Mouse (Mus musculus) ES-E14 (cell line): ENCODE results near the gene Ldlrad3. TPM values are rescaled to one million over a fixed set of nuclear protein-coding genes. Genes with fewer than 3 reads are reported as not detected.
A peak's percentile ranks its signal among the peaks of the same experiment; 100 is the strongest.

Experiments used
- DNase-seq: peaks from one replicate; pipeline ENCODE4 v3.0.0-alpha.2; 2013; ENCODE audit warnings: low read depth, low spot score
- H3K27ac ChIP-seq: 2 replicates; pipeline ENCODE4 v1.5.1; 2012; ENCODE audit warnings: low read depth, mild to moderate bottlenecking, low read length, moderate library complexity, mixed read lengths; ENCODE audit not compliant: poor library complexity, insufficient read depth, severe bottlenecking
- H3K36me3 ChIP-seq: 2 replicates; pipeline ENCODE4 v1.6.1; 2012; ENCODE audit warnings: mild to moderate bottlenecking, low read length, moderate library complexity, mixed read lengths; ENCODE audit not compliant: control insufficient read depth, poor library complexity, insufficient read depth, severe bottlenecking
- H3K4me1 ChIP-seq, 2 experiments: fragments of 150-350 bp in 1 of 2; sonication (generic) in 1 of 2; 2 replicates each; pipeline ENCODE4 v1.6.1; 2012; ENCODE audit warnings: low read length in 2 of 2, mild to moderate bottlenecking in 1 of 2, mixed read lengths in 1 of 2; ENCODE audit not compliant: control insufficient read depth in 2 of 2, insufficient read depth in 2 of 2, poor library complexity in 1 of 2
- H3K4me3 ChIP-seq, 2 experiments: fragments of 150-350 bp in 1 of 2; sonication (generic) in 1 of 2; 2 replicates each; pipeline ENCODE4 v1.5.1; 2012; ENCODE audit warnings: low read length in 2 of 2, low read depth in 1 of 2, mild to moderate bottlenecking in 1 of 2, mixed read lengths in 1 of 2; ENCODE audit not compliant: insufficient read depth in 1 of 2, poor library complexity in 1 of 2, severe bottlenecking in 1 of 2
- H3K9ac ChIP-seq: 2 replicates; pipeline ENCODE4 v1.6.1; 2012; ENCODE audit warnings: low read depth, mild to moderate bottlenecking, low read length, mixed read lengths; ENCODE audit not compliant: poor library complexity, insufficient read depth, severe bottlenecking
- H3K9me3 ChIP-seq: fragments of 150-350 bp; sonication (generic); 2 replicates; pipeline ENCODE4 v1.6.1; 2012; ENCODE audit warnings: low read depth, mild to moderate bottlenecking, low read length; ENCODE audit not compliant: control insufficient read depth, insufficient read depth
- CHD2 ChIP-seq: IDR thresholded peaks from 2 replicates; pipeline ENCODE4 v1.6.1; 2014; ENCODE audit warnings: mild to moderate bottlenecking, low read depth, low read length, inconsistent platforms
- HCFC1 ChIP-seq: IDR thresholded peaks from 2 replicates; pipeline ENCODE4 v1.6.1; 2012; ENCODE audit warnings: low read length, inconsistent platforms, borderline replicate concordance; ENCODE audit not compliant: insufficient read depth
- MAFK ChIP-seq: IDR thresholded peaks from 2 replicates; pipeline ENCODE4 v1.6.1; 2014; ENCODE audit warnings: mild to moderate bottlenecking, low read depth, low read length, inconsistent platforms; ENCODE audit not compliant: insufficient read depth
- ZC3H11A ChIP-seq: IDR thresholded peaks from 2 replicates; pipeline ENCODE4 v1.6.1; 2012; ENCODE audit warnings: low read depth, mild to moderate bottlenecking, inconsistent platforms, low read length, borderline replicate concordance
- ZNF384 ChIP-seq: IDR thresholded peaks from 2 replicates; pipeline ENCODE4 v1.6.1; 2012; ENCODE audit warnings: low read depth, low read length, inconsistent platforms
- in situ Hi-C, 2 experiments: fragments of 600-800 bp; cut with MboI; formaldehyde crosslinking; loops; one replicate each; pipeline ENCODE4 v1.15.1; 2025; ENCODE audit warnings: low sequenced_read_pairs in 2 of 2, inconsistent platforms in 1 of 2; ENCODE audit not compliant: unreplicated experiment in 2 of 2
- total RNA-seq: library from RNA; depleted of rRNA; stranded (reverse); fragments of 300-350 nt; gene quantifications from 2 replicates; pipeline ENCODE4 v1.2.3, GENCODE M21; 2012

Gene Ldlrad3
- total RNA-seq, 1 experiment, result 27.1 TPM

- Histone ChIP-seq H3K9ac (no peak overlapping the region), H3K27ac (no peak overlapping the region), H3K36me3 (peaks cover 6% of the 10 kb centered on the region; the same call in 1 of the 2 replicates), H3K9me3 (no peaks in the 10 kb centered on the region), H3K4me1 (peaks cover 0 to 8% of the 10 kb centered on the region in 2 experiments; a peak in 1 of 4 replicates), H3K4me3 (no peak overlapping the region)
- no peak for DNase-seq
- in situ Hi-C loops, result no loop called here
- TF ChIP-seq ZC3H11A (no peak), CHD2 (no peak), ZNF384 (no peak), MAFK (no peak), HCFC1 (no peak)
Measured at GRCm38 (mm10) chr2:102052951-102053660, 133.1 kb downstream of the Ldlrad3 start.

- Histone ChIP-seq H3K36me3 (0 out of 2 replicates have a peak, but pooled peaks cover 1% of the 10 kb centered on the region), H3K4me1 (peaks cover 0 to 8% of the 10 kb centered on the region in 2 experiments; a peak in 1 of 4 replicates), H3K9ac (no peak overlapping the region), H3K27ac (no peak overlapping the region), H3K9me3 (no peaks in the 10 kb centered on the region), H3K4me3 (no peak overlapping the region)
- in situ Hi-C loops, result no loop called here
- TF ChIP-seq ZNF384 (no peak), MAFK (no peak), HCFC1 (no peak), ZC3H11A (no peak), CHD2 (no peak)
- DNase-seq, result no peak
Measured at GRCm38 (mm10) chr2:102052353-102052752, 133.8 kb downstream of the Ldlrad3 start.

- no peak overlapping the region for H3K9ac ChIP-seq
- TF ChIP-seq HCFC1 (no peak), ZNF384 (no peak), ZC3H11A (no peak), MAFK (no peak), CHD2 (no peak)
- in situ Hi-C loops, result no loop called here
- no peak for DNase-seq
- peaks cover 0 to 8% of the 10 kb centered on the region in 2 experiments; a peak in 1 of 4 replicates for H3K4me1 ChIP-seq
- 0 out of 2 replicates have a peak, but pooled peaks cover 1% of the 10 kb centered on the region for H3K36me3 ChIP-seq
- H3K27ac ChIP-seq, result no peak overlapping the region
- H3K9me3 ChIP-seq, result no peaks in the 10 kb centered on the region
- H3K4me3 ChIP-seq, result no peak overlapping the region
Measured at GRCm38 (mm10) chr2:102049866-102050550, 136.2 kb downstream of the Ldlrad3 start.

GRCm38 (mm10) chr2:102048296-102049175 lies 137.6 kb downstream of the Ldlrad3 start:
- 0 out of 2 replicates have a peak, but pooled peaks cover 1% of the 10 kb centered on the region for H3K36me3 ChIP-seq
- in situ Hi-C loops, result no loop called here
- H3K4me1 ChIP-seq, result peaks cover 0 to 8% of the 10 kb centered on the region in 2 experiments; a peak in 1 of 4 replicates
- H3K9me3 ChIP-seq, result no peaks in the 10 kb centered on the region
- no peak for DNase-seq
- no peak overlapping the region for H3K27ac ChIP-seq
- no peak overlapping the region for H3K4me3 ChIP-seq
- H3K9ac ChIP-seq, result no peak overlapping the region
- TF ChIP-seq CHD2 (no peak), ZNF384 (0 out of 2 replicates have a peak, but pooled peaks have one; percentile 52), HCFC1 (no peak), MAFK (no peak), ZC3H11A (no peak)
